Mouse (Mus musculus) cerebellum, adult (tissue): ENCODE measurements around the gene Mob3b.

Experiments
- ATAC-seq: cut with Nextera tagmentation; 2 replicates; pipeline ENCODE4 v1.9.2; 2017; ENCODE audit warnings: mild to moderate bottlenecking, moderate library complexity, mixed read lengths; ENCODE audit not compliant: insufficient number of reproducible peaks, low FRiP score, low TSS enrichment

Gene Mob3b

DNA sequence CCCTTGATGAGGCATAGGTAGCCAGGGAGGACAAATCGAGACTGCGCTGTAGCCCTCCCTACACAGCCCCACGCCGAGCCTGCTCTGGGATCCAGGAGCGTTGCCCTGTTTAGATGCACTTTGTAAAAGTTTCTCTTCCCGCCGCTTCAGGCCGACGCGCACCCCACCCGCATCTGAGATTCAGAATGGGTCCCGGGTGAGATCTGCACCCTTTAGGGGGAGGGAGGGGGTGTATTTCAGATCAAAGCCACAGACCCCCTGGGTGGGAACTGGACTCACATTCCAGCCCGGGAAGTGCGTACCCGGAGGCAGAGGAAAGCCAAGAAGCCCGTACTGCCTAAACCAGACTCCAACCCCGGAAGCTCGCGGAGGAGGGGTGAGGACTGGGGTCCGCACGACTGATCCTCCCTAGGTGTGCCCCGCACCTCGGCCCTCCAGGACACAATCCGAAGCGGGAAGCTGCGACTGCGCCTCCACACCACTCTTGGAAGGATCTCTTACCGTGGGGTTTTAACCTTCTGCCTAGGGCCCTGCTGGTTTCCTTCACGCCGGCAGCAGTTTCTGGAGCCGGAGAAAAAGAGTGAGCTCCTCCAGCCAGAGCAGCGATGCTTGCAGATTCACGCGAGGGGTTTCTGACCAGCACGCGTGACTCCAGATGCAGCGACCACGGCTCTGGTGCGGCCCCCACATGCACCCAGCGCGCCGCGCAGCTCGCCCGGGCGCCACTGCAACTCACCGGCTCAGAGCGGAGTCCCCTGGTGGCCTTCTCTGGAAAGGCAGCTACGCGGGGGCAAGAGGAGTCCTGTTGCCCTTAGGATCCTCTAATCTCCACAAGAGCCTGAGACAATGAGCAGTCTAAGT lies at the start of gene Mob3b:
Gene Mob3b (minus strand): TSS at position 734 of the 861 bp plus-strand sequence.
- peak; percentile 83 for ATAC-seq

DNA sequence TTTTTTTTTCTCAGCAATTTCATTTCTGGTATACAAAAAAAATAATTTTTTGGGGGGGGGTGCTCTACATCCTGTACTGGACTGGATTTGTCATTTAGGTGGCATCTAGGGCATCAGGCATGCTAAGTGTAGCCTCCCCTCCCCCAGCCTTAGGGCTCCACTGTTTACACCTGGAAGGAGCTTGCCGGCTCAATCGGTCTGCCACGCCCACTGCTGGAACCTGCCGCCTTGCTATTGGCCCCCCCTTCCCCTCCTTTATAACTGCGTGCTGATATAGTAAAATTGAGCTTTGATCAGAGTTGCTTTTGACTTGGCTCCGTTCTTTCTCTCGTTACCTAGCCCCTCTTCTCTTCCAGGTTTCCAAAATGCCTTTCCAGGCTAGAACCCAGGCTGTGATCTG lies 47.4 kb upstream of the Mob3b start:
- ATAC-seq: no peak

DNA sequence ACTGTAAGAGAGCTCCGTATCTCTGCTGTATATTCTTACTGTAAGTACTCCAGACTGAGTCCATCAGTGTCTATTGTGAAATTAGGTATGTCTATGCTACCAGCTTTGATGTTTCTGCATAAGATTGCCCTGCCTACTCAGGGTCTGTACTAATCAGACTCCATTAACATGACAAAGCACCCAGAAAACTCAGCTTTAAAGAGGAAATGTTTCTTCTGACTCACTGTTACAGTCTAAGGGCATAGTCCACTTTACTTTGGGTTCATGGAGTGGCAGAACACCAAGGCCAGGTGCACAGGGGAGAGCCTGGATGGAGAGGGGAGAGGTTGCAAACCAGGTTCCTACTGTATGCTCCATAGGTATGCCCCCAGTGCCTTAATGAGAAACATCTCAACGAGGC lies 46.4 kb upstream of the Mob3b start:
- no peak for ATAC-seq

DNA sequence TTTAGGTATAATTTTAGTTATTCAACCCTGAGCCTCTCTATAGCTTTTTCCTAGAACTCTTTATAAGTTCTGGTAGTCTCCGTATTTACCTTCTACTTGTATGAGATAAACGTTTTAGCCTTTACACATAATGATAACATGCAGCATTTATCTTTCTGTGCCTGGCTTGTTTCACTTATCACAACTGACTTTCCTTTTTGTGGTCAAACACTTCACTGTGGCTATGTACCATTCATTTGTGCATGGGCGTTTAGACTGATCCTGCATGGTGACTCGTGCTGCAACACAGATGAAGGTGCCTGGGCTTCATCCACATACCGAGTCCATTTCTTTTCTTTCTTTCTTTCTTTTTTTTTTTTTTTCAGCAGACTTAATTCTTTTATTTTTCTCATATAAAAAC lies 44.4 kb upstream of the Mob3b start:
- ATAC-seq: no peak

DNA sequence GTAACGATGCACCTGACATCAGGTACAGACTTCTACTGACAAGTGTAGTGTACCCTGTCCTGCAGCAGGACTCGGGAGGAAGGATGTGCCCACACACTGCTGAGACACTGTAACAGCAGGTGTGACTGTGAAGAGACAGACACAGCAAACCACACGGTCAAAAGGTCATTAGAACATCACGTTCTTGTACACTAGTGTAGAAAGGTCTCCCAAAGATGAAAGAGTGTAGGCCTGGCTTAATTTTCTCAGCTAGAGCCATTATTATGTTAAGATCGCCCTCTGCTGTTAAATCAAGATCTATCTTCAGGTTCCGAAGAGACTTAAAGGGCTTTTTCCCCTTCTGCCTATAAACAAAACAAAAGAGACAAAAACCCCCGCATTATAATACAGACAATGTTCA lies 35.4 kb upstream of the Mob3b start:
- no peak for ATAC-seq

DNA sequence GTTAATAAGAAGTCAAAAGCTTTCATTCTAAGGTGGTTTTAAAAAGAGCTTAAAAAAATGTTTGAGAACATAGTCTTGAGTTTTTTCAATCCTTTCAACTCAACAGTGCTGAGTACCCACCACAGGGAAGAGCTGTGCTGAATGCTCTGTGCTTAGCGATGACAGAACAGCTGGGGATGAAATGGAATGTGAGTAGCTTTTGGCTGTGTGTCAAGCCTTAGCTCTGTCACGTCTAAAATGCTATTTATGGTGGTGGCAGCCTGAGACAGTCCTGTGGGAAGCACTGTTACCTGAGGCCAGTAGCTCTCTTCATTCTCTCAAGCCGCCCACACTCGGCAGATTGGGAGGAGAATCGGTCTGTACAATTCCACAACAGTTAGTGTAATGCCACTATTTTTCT lies 32.5 kb upstream of the Mob3b start:
- ATAC-seq: no peak

DNA sequence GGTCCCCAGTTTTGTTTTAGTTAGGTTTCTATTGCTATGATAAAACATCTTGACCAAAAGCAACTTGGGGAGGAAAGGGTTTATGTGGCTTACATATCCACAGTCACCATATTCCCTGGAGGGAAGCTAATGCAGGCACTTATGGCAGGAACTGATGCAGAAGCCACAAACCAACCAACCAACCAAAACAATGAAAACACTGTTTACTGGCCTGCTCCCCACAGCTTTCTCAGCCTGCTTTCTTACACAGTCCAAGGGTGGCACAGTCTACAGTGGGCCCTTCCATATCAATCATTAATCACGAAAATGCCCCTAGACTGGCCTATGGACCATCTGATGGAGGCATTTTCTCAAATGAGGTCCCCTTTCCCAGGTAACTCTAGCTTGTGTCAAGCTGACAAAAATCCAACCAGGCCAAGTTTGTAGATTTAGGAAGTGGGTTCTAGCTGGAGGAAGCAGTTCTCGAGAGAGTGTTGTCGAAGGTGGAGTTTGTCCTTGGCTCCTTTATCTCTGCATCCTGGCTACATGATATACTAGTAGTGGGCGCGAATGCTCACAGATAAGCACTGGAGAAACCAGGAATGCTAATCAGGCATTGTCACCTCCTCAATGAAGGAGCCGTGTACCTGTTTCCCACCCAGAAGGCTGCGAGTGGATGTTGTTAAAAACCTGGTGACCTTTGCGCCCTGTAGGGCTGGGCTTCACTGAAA lies 30.5 kb upstream of the Mob3b start:
- ATAC-seq: no peak

DNA sequence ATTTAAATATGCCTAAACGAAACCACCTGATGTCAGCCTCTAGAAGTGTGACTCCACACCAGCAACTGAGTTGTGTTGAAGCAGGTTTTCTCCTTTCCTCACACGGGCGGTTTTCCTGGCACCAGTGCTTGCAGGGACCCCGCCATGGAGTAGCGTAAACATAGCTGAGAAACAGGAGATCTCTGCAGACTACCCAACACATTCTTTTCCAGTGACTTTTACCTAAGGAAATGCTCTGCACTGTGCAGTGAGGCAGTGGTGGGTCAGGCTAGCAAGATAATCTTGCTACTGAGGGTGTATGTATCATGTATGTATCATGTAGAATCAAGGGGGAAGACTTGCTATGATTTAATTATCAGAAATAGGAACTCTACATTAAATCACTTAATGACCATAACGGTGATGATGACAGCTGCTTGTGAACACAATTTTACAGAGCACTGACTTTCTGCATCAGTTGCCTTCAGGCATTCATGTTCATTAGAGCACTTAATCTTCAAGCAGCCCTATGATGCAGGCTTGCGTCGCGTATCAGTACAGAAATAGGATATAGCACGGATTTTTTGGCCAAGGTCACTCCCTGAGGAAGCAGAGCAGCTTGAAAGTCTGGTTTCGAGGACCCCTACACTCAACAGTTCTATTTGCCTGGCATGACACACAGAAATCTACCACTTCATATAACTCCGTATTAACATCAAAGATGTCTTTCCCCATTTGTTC lies 20.8 kb upstream of the Mob3b start:
- ATAC-seq: no peak

DNA sequence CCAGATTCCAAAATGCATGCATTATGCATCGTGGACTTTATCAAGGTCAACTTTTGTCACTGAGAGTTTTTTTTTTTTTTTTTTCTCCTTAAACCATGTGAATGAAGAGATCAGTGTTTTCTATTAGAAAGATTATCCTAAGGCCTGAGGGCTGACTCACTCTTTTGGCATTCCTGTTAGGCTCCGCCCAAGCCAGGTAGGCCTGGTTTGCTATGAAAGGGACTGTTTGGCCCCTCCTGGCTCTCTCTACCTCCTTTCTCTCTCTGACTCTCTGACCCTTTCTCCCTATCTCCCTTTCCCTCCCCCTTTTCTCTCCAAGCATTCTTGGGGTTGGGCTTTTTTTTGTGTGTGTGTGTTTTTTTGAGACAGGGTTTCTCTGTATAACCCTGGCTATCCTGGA lies 18.3 kb upstream of the Mob3b start:
- ATAC-seq: no peak

DNA sequence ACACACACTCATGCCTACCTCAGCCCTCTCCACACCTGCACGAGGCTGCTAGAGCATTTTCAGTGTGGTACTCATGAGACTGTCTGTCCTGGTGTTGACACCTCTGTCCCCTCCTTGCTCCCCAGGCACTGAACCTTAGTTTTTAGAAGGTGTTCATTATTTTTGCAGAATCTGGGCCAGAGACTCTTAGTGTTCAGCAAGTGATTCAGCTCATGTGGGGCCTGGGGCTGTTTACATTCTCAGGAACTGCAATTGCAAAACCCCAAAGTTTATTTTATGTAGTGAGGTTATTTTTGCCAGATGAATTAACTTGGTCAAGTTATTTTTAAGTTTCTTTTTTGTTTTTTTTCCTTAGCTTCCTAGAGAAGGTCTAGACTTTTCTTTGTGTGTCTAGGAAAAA lies 16.3 kb upstream of the Mob3b start:
- ATAC-seq: no peak

DNA sequence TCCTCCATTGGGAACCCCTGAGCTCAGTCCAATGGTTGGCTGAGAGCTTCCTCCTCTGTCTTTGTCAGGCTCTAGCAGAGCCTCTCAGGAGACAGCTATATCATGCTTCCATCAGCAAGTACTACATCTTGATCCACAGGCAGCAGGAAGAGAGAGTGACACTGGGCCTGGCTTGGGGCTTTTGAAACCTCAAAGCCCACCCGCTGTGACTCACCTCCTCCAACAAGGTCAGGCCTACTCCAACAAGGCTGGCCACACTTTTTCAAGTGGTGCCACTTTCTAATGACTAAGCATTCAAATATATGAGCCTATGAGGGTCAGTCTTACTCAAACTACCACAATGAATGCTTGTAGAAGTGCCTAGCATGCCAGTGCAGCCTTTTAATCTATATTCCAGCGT lies 15.2 kb upstream of the Mob3b start:
- no peak for ATAC-seq

DNA sequence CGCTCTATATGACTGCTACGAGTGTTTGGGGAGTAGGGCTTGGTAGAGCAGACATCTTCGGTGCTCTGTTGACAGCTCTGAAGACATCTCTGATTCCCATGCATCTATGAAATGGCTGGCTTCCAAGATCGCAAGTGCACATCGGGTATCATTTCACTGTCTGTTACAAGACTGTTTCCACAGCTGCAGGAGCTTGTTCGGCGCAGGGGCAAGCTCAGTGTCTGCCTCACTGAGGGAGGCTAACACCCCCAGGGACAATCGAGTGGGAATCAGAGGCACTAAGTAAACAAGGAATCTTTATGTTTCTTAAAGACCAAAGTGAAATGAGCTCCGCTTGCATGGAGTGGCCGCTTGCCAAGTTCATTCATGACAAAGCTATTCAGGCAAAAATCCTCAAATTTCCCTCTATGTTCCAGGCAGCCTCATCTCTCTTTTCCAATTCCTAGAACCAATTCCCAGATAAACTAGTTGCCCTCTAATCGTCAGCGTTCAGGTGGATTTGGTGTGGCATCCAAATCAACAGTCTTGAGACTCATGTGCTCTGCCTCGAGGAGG lies 12.4 kb upstream of the Mob3b start:
- no peak for ATAC-seq

DNA sequence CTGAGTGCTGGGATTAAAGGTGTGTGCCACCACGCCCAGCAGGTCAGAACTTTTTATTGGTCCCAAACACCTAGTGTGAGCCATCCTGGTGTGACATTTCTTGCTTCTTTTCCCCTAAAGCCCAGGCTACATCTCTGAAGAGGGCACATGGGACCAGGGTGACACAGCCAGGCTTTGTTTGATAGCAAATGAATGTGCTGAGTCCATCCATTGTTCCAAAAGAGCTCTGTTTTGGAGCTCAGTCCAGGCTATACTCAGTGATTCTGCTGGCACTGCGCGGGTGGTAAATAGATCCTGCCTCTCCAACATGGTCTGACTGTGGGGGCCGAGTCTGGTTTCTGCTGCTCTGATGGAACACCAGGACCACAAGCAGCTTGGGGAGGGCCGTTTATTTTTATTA lies 10.6 kb upstream of the Mob3b start:
- 0 out of 2 replicates have a peak, but pooled peaks have one; percentile 20 for ATAC-seq

DNA sequence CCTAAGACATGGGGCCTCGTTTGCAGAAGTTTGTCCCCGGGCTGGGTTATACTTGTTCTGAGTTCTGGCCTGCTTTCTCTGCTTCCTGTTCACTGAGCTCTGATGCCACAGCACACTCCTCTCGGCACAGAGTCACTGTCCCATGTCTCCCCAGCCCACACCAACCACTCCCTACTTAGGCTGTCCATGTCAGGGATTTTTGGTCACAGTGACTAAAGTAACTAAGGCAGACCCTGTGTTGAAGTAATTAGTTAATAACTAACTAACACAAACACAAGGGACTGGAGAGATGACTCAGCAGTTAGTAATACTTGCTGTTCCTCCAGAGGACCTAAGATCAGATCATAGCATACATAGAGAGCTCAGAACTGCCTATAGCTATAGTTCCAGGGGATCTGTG lies 8.7 kb upstream of the Mob3b start:
- ATAC-seq: no peak

DNA sequence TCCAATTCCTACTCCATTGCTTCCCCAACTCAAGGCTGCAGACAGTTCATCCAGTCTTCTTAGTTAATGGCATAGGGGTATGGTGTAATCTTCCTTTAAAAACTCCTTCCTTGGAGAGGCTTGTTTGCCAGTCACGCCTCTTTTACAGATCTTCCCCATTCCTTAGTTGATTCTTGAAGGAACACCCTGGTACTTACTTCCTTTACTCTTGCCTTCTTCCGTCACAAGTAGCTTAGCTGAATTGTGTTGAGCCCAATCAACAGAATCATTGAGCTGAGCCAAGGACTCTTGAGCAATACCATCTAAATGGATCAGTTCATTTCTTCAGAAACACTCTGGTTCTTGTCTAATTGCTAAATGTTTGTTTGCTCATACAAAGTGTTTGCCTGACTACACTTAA lies 8.0 kb upstream of the Mob3b start:
- ATAC-seq: no peak

DNA sequence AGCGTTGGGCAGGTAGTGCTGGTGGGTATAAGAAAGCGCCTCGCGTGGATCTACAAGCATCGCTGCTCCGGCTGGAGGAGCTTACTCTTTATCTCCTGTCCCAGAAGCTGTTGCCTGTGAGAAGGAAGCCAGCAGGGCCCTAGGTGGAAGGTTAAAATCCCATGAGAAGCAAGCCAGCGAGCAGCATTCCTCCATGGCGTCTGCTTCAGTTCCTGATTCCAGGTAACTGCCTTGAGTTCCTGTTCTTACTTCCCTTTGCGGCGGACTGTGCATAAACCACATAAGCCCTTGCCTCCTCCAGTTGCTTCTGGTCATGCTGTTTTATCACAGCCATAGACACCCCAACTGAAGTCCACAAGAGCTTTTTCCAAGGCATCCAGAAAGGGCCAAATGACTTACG lies 531 bp upstream of the Mob3b start:
- no peak for ATAC-seq

DNA sequence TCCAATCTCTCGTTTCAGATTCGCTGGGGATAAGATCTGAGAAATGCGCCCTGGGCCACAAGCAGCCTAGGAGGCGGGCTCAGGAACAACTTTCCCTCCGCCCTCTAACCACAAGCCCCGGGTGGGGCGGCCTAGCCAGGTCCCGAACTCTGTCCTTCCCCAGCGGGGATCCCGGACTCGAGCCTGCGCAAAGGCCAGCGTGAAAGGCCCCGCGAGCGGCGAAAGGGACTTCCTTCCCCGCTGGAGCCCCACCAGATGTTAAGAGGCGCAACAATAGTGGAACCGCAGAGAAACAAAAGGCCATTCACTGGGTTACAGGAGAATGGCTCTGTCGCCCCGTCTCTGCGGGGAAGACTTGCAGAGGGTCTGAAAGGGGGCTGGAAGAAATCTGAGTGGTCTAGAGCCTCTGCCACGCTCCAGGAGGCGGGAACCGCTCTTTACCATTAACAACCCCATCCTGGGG lies 1.1 kb downstream of the Mob3b start:
- ATAC-seq: no peak

DNA sequence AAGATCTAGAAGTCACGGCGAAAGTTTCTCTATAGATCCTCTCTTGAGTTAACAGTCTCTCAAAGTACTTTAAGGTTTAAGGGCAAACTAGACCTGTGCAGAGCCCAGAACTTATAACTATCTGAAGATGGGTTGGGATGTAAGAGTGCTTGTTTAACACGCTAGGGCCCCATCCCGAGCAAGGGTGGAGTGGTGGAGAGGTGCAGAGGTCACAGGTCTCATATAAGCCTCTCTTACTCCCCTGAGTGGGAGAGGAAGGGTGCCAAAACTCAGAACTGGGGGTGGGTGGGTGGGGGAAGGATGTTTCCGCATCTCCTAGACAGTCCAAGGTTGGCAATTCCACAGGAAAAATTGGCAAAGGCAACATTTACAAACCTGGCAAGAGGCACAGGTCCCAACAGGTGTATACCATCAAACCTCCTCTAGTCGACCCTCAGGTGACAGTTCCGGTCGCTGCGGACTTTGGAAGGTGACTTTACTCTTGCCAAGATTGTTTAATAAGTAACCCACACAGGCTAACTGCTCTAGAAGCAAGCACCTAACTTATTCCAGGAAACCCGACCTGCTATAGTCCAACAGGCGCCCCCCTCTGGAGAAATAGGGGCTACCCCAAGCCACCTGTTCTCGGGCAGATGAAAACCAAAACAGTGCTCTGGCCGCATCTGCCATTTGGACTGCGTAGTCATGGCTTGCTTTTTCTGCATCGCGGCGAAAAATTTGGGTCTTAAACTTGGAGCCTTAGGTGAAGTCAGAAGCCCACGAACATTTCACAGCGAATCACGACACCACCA lies 2.0 kb downstream of the Mob3b start:
- no peak for ATAC-seq

DNA sequence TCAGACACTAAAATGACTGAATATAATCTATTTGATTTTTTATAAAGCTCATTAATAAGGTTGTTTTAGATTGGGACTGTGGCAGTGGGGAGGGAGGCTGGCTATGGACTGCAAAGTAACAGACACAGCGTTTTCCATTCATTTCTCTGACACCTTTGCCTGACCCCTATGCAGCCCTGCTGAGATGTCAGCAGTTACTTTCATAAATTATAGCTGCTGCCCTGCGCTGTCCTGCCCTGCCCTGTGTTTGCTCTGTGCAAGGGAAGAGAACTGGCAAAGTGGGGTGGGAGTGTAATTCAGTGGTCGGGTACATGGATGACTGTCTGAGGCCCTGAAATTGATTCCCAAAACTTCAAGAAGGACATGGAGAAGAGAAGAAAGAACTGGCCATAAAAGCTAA lies 3.2 kb downstream of the Mob3b start:
- no peak for ATAC-seq

DNA sequence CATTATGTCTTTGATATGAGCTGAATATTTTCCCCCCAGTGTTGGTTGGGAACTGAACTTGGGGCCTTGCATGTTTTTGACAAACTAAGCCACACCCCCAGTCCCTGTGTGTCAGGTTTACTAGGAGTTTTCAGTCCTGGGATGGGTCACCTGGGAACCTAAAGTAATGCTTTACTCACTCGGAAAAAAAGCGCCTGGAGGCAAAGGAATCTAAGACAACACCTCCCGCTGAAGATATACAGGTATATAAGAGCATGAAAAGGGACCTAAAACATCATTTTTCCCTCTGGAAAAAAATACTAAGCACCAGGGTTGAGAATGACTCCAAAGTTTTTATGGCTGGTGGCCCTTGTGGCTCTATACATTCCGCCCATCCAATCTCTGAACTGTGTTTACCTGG lies 5.5 kb downstream of the Mob3b start, which contains the start of gene Ifnk:
Gene Ifnk (plus strand): TSS at position 301 of the 400 bp plus-strand sequence.
- ATAC-seq: no peak
